Mouse (Mus musculus) limb, embryonic 14.5 days (tissue): ENCODE results near the gene Pim3. TPM values are rescaled to one million over a fixed set of nuclear protein-coding genes. Genes with fewer than 3 reads are reported as not detected.
A peak's percentile ranks its signal among the peaks of the same experiment; 100 is the strongest.

Source experiments
- ATAC-seq: fragments of 200-750 bp; cut with Nextera tagmentation; 2 replicates; pipeline ENCODE4 v1.8.0; 2017; ENCODE audit warnings: low read depth, moderate number of reproducible peaks, moderate TSS enrichment; ENCODE audit not compliant: low FRiP score
- DNase-seq: peaks from one replicate; pipeline ENCODE4 v3.0.0-alpha.2; 2015; ENCODE audit warnings: low spot score
- H3K27ac ChIP-seq: fragments of 300-500 bp; sonication (generic); replicated peaks from 2 replicates; pipeline ENCODE4 v1.5.1; 2014; ENCODE audit warnings: low read depth, mild to moderate bottlenecking, low read length, moderate library complexity, mixed read lengths
- H3K27me3 ChIP-seq: fragments of 300-500 bp; sonication (generic); 2 replicates; pipeline ENCODE4 v1.6.1; 2014; ENCODE audit warnings: low read length, mixed read lengths; ENCODE audit not compliant: control insufficient read depth, insufficient read depth
- H3K36me3 ChIP-seq: fragments of 300-500 bp; sonication (generic); 2 replicates; pipeline ENCODE4 v1.6.1; 2014; ENCODE audit warnings: mild to moderate bottlenecking, low read length, moderate library complexity, mixed read lengths; ENCODE audit not compliant: control insufficient read depth, insufficient read depth
- H3K4me1 ChIP-seq: fragments of 300-500 bp; sonication (generic); 2 replicates; pipeline ENCODE4 v1.6.1; 2014; ENCODE audit warnings: antibody characterized with exemption, low read length, mixed read lengths; ENCODE audit not compliant: control insufficient read depth, insufficient read depth
- H3K4me2 ChIP-seq: fragments of 300-500 bp; sonication (generic); replicated peaks from 2 replicates; pipeline ENCODE4 v1.6.1; 2014; ENCODE audit warnings: low read depth, mild to moderate bottlenecking, low read length, moderate library complexity; ENCODE audit not compliant: severe bottlenecking
- H3K4me3 ChIP-seq: fragments of 300-500 bp; sonication (generic); replicated peaks from 2 replicates; pipeline ENCODE4 v1.5.1; 2014; ENCODE audit warnings: low read length
- H3K9ac ChIP-seq: fragments of 300-500 bp; sonication (generic); 2 replicates; pipeline ENCODE4 v1.6.1; 2014; ENCODE audit warnings: mild to moderate bottlenecking, low read depth, low read length, moderate library complexity; ENCODE audit not compliant: severe bottlenecking
- H3K9me3 ChIP-seq: fragments of 300-500 bp; sonication (generic); 2 replicates; pipeline ENCODE4 v1.6.1; 2016; ENCODE audit warnings: low read length; ENCODE audit not compliant: control insufficient read depth
- POLR2A ChIP-seq: fragments of 200-500 bp; IDR thresholded peaks from 2 replicates; pipeline ENCODE4 v1.8.0; 2012; ENCODE audit warnings: inconsistent platforms, mild to moderate bottlenecking, moderate library complexity, borderline replicate concordance; ENCODE audit not compliant: insufficient read depth, insufficient read length; ENCODE audit errors: extremely low read depth
- WGBS: fragments of 180-500 bp; shearing (Covaris S2); extraction: QIAGEN DNeasy Blood & Tissue Kit; methylation state at CpG from one replicate; pipeline ENCODE4 v1.1.7; 2014; 5-methylcytosine and 5-hydroxymethylcytosine counted together
- polyA plus RNA-seq, 2 experiments: library from polyadenylated mRNA; depleted of rRNA in 1 of 2; stranded (reverse) in 1 of 2; unstranded in 1 of 2; fragments of >200 nt; fragmentation: Nextera tagmentation in 1 of 2; extraction: Ambion mirVana in 1 of 2; gene quantifications; 2 replicates each; pipeline versions ENCODE4 v1.2.1 to v1.2.3; 2012 to 2014

Gene Pim3
- polyA plus RNA-seq, 2 experiments = 15.2 to 38.1 TPM

- TF ChIP-seq POLR2A = no peak
- Histone ChIP-seq H3K4me1 (peaks cover 24% of the 10 kb centered on the region), H3K27me3 (no peaks in the 10 kb centered on the region), H3K9ac (no peak overlapping the region; the same call in 1 of the 2 replicates), H3K9me3 (no peaks in the 10 kb centered on the region), H3K4me2 (no peak overlapping the region), H3K36me3 (no peaks in the 10 kb centered on the region), H3K27ac (no peak overlapping the region), H3K4me3 (no peak overlapping the region)
- DNase-seq = no peak
- WGBS = 73% methylated on average over 2 of the region's 2 CpGs
- ATAC-seq = no peak
These were observed 3.3 kb upstream of the Pim3 start for GRCm38 (mm10) chr15:88858707-88859106.

- no peak for TF ChIP-seq POLR2A
- Histone ChIP-seq H3K4me1 (peaks cover 26% of the 10 kb centered on the region), H3K27ac (no peak overlapping the region), H3K4me2 (no peak overlapping the region), H3K9me3 (no peaks in the 10 kb centered on the region), H3K27me3 (no peaks in the 10 kb centered on the region), H3K36me3 (peaks cover 3% of the 10 kb centered on the region), H3K9ac (no peak overlapping the region), H3K4me3 (no peak overlapping the region)
- ATAC-seq (no peak), DNase-seq (no peak)
- 64% methylated on average over 8 of the region's 8 CpGs for WGBS
These were observed 2.6 kb upstream of the Pim3 start for GRCm38 (mm10) chr15:88859206-88859970.

GRCm38 (mm10) chr15:88860781-88861180 lies 1.2 kb upstream of the Pim3 start:
- no peak overlapping the region for H3K27ac ChIP-seq
- H3K4me2 ChIP-seq = no peak overlapping the region
- H3K4me3 ChIP-seq = no peak overlapping the region
- H3K9ac ChIP-seq = no peak overlapping the region
- H3K27me3 ChIP-seq = no peaks in the 10 kb centered on the region
- peaks cover 23% of the 10 kb centered on the region for H3K4me1 ChIP-seq
- no peak for TF ChIP-seq POLR2A
- peaks cover 17% of the 10 kb centered on the region for H3K36me3 ChIP-seq
- ATAC-seq (no peak), DNase-seq (no peak)
- H3K9me3 ChIP-seq = no peaks in the 10 kb centered on the region
- WGBS = 95% methylated on average over 3 of the region's 3 CpGs

GRCm38 (mm10) chr15:88862881-88863694 lies 1.1 kb downstream of the Pim3 start:
- Histone ChIP-seq H3K27ac (peak overlapping the region; percentile 94; the same call in 1 of the 2 replicates), H3K4me2 (peak overlapping the region; percentile 93), H3K9ac (peak overlapping the region; percentile 75), H3K4me1 (peaks cover 28% of the 10 kb centered on the region), H3K27me3 (no peaks in the 10 kb centered on the region), H3K36me3 (peaks cover 26% of the 10 kb centered on the region), H3K9me3 (no peaks in the 10 kb centered on the region), H3K4me3 (peak overlapping the region; percentile 70)
- WGBS = under 1% methylated on average over 83 of the region's 98 CpGs
- ATAC-seq (no peak), DNase-seq (no peak)
- TF ChIP-seq POLR2A = no peak

- H3K27me3 ChIP-seq = no peaks in the 10 kb centered on the region
- H3K9ac ChIP-seq = peak overlapping the region; percentile 75
- ATAC-seq (peak; percentile 87), DNase-seq (peak; percentile 97)
- peak overlapping the region; percentile 63 for H3K27ac ChIP-seq
- H3K9me3 ChIP-seq = no peaks in the 10 kb centered on the region
- TF ChIP-seq POLR2A = no peak
- H3K36me3 ChIP-seq = peaks cover 26% of the 10 kb centered on the region
- peak overlapping the region; percentile 70 for H3K4me3 ChIP-seq
- peaks cover 28% of the 10 kb centered on the region for H3K4me1 ChIP-seq
- 0% methylated on average over 19 of the region's 39 CpGs for WGBS
- peak overlapping the region; percentile 93 for H3K4me2 ChIP-seq
These were observed 1.8 kb downstream of the Pim3 start for GRCm38 (mm10) chr15:88863695-88864231.
